Mouse (Mus musculus) liver, embryonic 15.5 days (tissue): ENCODE measurements around the gene Umad1. TPM values are rescaled to one million over a fixed set of nuclear protein-coding genes. Genes with fewer than 3 reads are reported as not detected.

ENCODE experiments used
- ATAC-seq: fragments of 200-750 bp; cut with Nextera tagmentation; 2 replicates; pipeline ENCODE4 v1.8.0; 2017; ENCODE audit warnings: moderate number of reproducible peaks, mild to moderate bottlenecking, moderate library complexity; ENCODE audit not compliant: insufficient read depth
- H3K27ac ChIP-seq: fragments of 300-500 bp; sonication (generic); replicated peaks from 2 replicates; pipeline ENCODE4 v1.5.1; 2015; ENCODE audit warnings: mild to moderate bottlenecking, inconsistent platforms
- H3K27me3 ChIP-seq: fragments of 300-500 bp; sonication (generic); 2 replicates; pipeline ENCODE4 v1.6.1; 2015; ENCODE audit warnings: mild to moderate bottlenecking, inconsistent platforms
- H3K36me3 ChIP-seq: fragments of 300-500 bp; sonication (generic); replicated peaks from 2 replicates; pipeline ENCODE4 v1.6.1; 2015; ENCODE audit warnings: moderate library complexity, mild to moderate bottlenecking, inconsistent platforms
- H3K4me1 ChIP-seq: fragments of 300-500 bp; sonication (generic); replicated peaks from 2 replicates; pipeline ENCODE4 v1.6.1; 2015; ENCODE audit warnings: inconsistent platforms
- H3K4me2 ChIP-seq: fragments of 300-500 bp; sonication (generic); 2 replicates; pipeline ENCODE4 v1.6.1; 2015; ENCODE audit warnings: moderate library complexity, mild to moderate bottlenecking, inconsistent platforms
- H3K4me3 ChIP-seq: fragments of 300-500 bp; sonication (generic); replicated peaks from 2 replicates; pipeline ENCODE4 v1.5.1; 2015; ENCODE audit warnings: mild to moderate bottlenecking, inconsistent platforms
- H3K9ac ChIP-seq: fragments of 300-500 bp; sonication (generic); 2 replicates; pipeline ENCODE4 v1.6.1; 2015; ENCODE audit warnings: moderate library complexity, mild to moderate bottlenecking, inconsistent platforms
- H3K9me3 ChIP-seq: fragments of 300-500 bp; sonication (generic); replicated peaks from 2 replicates; pipeline ENCODE4 v1.6.1; 2016; ENCODE audit warnings: inconsistent platforms
- WGBS: fragments of 180-500 bp; shearing (Covaris S2); methylation state at CpG from one replicate; pipeline ENCODE4 v1.1.7; 2015; ENCODE audit warnings: mixed read lengths; ENCODE audit not compliant: insufficient replicate concordance; 5-methylcytosine and 5-hydroxymethylcytosine counted together
- polyA plus RNA-seq: library from polyadenylated mRNA; unstranded; fragments of >200 nt; fragmentation: Nextera tagmentation; extraction: Ambion mirVana; gene quantifications from 2 replicates; pipeline ENCODE4 v1.2.1, GENCODE M21; 2015

Gene Umad1
- polyA plus RNA-seq, 1 experiment from 2014 or later = 16.4 TPM

DNA sequence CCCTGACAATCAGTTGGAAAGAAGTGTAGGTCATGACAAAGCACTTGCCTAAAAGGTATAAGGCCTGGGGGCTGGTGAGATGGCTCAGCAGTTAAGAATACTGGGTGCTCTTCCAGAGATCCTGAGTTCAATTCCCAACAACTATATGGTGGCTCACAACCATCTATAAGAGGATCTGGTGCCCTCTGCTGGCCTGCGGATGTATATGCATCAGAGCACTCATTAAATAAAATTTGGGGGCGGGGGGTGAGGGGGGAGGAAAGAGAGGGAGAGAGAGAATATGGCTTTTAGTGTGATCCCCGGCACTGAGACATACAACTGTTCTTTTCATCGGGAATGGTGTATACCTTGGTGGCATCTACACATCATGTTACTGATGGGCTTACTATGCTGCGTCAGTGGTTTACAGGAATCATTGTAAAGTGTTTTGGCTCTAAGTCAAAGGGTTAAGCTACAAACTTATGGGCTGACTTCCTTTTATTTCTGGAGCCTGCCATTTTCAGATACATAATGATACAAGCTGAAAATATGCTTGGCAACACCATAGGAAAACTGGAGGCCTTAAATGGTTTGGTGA lies 19.4 kb downstream of the Umad1 start:
- Histone ChIP-seq H3K9me3 (no peaks in the 10 kb centered on the region), H3K36me3 (no peaks in the 10 kb centered on the region), H3K4me3 (no peak overlapping the region), H3K27me3 (no peaks in the 10 kb centered on the region), H3K27ac (no peak overlapping the region), H3K9ac (no peak overlapping the region), H3K4me2 (no peak overlapping the region), H3K4me1 (peaks cover 4% of the 10 kb centered on the region)
- no peak for ATAC-seq
- 63% methylated on average over 5 of the region's 5 CpGs for WGBS

DNA sequence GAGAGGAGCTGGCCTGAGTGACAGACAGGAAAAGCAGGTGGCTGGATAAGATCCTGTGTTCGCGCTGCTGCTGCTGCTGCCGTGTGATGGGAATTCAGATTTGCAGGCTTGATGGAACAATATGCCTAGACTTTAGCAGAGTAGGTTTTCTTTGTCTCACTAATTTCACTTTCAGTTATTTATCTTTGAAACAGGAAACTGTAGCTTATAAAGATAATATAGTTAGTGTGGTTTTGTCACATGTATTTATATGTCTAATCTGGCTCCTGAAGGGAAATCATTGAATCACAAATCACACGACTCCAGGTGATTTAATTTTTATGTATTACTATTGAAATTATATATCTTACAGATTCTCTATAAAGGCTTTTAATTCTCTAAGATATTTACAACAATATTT lies 24.2 kb downstream of the Umad1 start:
- Histone ChIP-seq H3K9me3 (no peaks in the 10 kb centered on the region), H3K27ac (no peak overlapping the region), H3K4me2 (no peak overlapping the region), H3K27me3 (no peaks in the 10 kb centered on the region), H3K36me3 (no peaks in the 10 kb centered on the region), H3K4me3 (no peak overlapping the region), H3K9ac (no peak overlapping the region), H3K4me1 (no peaks in the 10 kb centered on the region)
- ATAC-seq = no peak
- WGBS = 42% methylated on average over 4 of the region's 4 CpGs

DNA sequence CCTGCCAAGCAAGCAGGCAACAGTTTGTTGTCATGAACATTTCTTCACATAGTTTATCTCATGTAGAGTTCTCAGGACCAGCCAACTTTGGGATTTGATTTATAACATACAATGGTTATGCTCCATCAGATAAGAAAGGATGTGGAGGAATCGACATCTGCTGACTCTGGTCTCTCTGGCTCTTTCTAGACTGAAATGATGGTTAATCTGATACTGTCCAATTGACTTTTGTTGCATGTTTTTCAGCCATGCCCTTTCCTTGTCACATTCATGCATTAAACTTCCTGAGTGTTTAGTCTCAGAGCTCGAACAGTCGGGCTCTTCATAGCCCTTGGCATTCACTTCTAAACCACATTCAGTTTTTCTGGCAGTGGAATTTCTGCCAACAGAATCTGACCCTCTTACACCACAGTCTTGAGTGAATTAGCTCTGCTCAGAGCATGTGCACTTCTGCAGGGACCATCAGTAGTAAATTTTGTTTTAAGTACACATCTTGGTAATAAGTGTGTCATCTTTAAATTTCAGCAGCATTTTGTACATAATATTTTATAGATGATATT lies 26.4 kb downstream of the Umad1 start:
- ATAC-seq = no peak
- 57% methylated on average over 3 of the region's 3 CpGs for WGBS
- H3K4me3 ChIP-seq = no peak overlapping the region
- H3K27me3 ChIP-seq = no peaks in the 10 kb centered on the region
- H3K36me3 ChIP-seq = no peaks in the 10 kb centered on the region
- no peaks in the 10 kb centered on the region for H3K4me1 ChIP-seq
- no peak overlapping the region for H3K4me2 ChIP-seq
- no peak overlapping the region for H3K27ac ChIP-seq
- H3K9ac ChIP-seq = no peak overlapping the region
- no peaks in the 10 kb centered on the region for H3K9me3 ChIP-seq

DNA sequence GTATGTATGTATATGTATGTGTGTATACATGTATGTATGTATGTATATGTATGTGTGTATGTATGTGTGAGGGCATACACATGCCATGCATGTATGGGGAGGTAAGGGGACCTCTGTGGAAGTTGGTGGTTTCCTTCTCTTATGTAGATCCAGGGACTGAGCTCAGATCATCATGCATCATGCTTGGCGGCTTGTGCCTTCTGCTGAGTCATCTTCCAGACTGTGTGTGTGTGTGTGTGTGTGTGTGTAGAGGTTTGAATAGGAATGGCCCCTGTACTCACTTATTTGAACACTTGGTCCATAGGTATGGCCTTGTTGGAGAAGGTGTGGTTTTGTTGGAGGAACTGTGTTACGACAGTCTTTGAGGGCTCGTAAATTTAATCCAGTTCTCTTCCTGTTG lies 27.1 kb downstream of the Umad1 start:
- Histone ChIP-seq H3K9me3 (no peaks in the 10 kb centered on the region), H3K4me3 (no peak overlapping the region), H3K9ac (no peak overlapping the region), H3K4me1 (no peaks in the 10 kb centered on the region), H3K27ac (no peak overlapping the region), H3K36me3 (no peaks in the 10 kb centered on the region), H3K27me3 (no peaks in the 10 kb centered on the region), H3K4me2 (no peak overlapping the region)
- 84% methylated on average over 3 of the region's 3 CpGs for WGBS
- ATAC-seq = no peak; the same call in 1 of the 2 replicates

DNA sequence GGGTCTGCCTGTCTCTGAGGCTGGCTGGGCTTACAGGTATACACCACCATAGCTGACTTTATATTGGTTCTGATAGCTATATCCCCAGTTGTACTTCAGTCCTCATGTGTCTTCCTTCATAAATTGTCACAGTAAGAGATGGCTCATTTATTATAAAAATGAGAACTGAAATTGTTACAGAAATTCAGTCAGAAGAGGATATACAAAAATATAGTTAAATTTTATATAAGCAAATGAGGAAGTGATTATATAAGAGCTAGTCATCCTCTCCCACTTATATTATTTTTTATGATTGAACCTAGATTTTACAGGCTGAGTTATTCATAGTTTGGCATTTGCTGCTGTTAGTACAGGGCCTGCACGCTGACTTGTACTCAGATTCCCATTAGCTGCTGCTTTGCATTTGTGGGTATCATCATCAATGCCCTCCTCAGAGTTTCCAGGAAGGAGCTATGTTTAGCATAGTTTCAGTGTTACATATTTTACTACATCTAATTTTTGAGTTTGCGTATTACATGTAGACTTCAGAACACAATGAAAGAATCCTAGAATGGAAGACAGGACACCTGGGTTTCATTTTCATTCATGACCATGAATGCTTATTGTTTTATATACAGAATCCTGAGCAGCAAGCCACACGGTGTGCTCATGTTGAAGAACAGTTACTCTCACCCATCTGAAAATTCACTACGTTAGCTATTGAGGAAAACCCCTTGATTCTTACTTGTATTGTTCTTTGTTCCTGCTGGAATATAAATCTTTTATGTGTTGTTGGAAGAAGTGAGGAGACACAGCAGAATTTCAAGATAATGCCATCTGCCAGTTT lies 29.9 kb downstream of the Umad1 start:
- Histone ChIP-seq H3K4me2 (no peak overlapping the region), H3K4me3 (no peak overlapping the region)

DNA sequence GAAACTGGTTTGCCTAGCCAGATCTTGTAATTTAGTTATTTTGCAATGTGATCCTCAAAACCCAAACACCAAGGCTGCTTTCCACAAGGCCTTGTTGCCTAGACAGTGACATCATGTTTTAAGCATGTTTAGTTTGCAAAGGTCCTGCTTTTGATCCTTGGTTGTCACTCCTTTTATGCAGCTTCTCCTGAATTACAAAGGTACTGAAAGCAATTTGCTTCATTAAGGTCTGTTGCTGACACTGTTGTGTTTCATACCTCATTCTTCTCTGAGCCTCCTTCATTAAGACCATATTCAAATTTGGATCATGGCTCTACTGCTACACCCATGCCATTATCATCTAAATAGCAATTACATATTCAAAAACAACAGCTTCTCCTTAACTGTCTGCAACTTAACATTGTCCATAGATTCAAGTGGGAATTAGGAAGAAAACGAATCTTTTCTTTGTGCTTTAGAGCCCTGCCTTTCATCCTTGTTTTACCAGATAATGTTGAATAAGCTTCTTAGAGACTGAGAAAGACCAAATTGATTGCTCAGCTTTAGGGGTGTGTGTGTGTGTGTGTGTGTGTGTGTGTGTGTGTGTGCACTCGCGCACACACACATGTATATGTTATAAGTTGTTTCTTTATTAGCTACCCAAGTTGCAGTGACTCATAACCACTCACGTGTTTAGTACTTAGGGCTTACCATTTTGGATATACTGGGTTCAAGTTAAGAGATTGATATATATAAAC lies 35.1 kb downstream of the Umad1 start:
- no peaks in the 10 kb centered on the region for H3K36me3 ChIP-seq
- H3K4me2 ChIP-seq = no peak overlapping the region
- H3K27me3 ChIP-seq = no peaks in the 10 kb centered on the region
- H3K9ac ChIP-seq = no peak overlapping the region
- H3K4me1 ChIP-seq = no peaks in the 10 kb centered on the region
- no peak for ATAC-seq
- H3K27ac ChIP-seq = no peak overlapping the region
- 71% methylated on average over 4 of the region's 4 CpGs for WGBS
- H3K4me3 ChIP-seq = no peak overlapping the region
- H3K9me3 ChIP-seq = no peaks in the 10 kb centered on the region

More for the DNA sequence above, 29.9 kb downstream of the Umad1 start:
- no peaks in the 10 kb centered on the region for H3K27me3 ChIP-seq
- H3K9ac ChIP-seq = no peak overlapping the region
- H3K4me1 ChIP-seq = no peaks in the 10 kb centered on the region
- H3K9me3 ChIP-seq = no peaks in the 10 kb centered on the region
- H3K27ac ChIP-seq = no peak overlapping the region
- no peaks in the 10 kb centered on the region for H3K36me3 ChIP-seq
- ATAC-seq = no peak
- WGBS = 79% methylated on average over 4 of the region's 4 CpGs

DNA sequence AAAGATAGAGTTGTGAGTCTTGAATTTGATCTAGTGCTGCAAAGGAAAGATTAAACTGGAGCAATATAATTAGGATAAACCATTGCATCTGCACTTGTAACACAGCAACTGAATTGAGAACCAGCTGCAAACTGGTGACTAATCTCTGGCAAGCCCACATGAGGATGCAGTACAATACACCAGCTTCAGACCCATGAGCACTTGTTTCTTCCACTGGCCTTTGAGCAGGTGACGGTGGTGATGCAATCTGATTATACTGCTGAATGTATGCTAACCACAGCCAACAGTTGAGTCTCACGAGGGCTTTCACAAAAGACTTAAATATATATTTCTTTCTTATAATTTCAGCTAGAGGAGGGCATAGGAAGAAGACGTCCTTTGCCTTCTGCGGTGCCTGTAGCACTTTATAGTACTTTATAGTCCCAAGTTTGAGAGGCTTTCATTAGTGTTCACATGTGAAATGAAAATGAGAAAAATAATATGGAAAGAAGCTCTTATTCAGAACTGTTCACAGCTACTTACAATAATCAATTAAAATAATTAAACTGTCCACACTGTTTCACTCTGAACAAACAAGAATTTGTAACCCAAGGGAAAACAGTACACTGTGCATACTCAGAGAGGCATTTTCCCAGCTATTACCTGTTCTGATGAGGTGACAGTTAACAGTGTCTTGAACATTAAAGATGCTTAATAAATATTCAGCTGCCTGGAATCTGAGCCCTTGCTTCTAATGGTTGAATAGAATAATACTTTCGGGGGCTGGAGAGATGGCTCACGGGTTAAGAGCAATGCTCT lies 40.2 kb downstream of the Umad1 start:
- no peaks in the 10 kb centered on the region for H3K27me3 ChIP-seq
- H3K27ac ChIP-seq = no peak overlapping the region
- 67% methylated on average over 6 of the region's 6 CpGs for WGBS
- no peak for ATAC-seq
- H3K4me3 ChIP-seq = no peak overlapping the region
- H3K36me3 ChIP-seq = no peaks in the 10 kb centered on the region
- no peak overlapping the region for H3K9ac ChIP-seq
- no peaks in the 10 kb centered on the region for H3K9me3 ChIP-seq
- no peak overlapping the region for H3K4me2 ChIP-seq
- no peaks in the 10 kb centered on the region for H3K4me1 ChIP-seq

DNA sequence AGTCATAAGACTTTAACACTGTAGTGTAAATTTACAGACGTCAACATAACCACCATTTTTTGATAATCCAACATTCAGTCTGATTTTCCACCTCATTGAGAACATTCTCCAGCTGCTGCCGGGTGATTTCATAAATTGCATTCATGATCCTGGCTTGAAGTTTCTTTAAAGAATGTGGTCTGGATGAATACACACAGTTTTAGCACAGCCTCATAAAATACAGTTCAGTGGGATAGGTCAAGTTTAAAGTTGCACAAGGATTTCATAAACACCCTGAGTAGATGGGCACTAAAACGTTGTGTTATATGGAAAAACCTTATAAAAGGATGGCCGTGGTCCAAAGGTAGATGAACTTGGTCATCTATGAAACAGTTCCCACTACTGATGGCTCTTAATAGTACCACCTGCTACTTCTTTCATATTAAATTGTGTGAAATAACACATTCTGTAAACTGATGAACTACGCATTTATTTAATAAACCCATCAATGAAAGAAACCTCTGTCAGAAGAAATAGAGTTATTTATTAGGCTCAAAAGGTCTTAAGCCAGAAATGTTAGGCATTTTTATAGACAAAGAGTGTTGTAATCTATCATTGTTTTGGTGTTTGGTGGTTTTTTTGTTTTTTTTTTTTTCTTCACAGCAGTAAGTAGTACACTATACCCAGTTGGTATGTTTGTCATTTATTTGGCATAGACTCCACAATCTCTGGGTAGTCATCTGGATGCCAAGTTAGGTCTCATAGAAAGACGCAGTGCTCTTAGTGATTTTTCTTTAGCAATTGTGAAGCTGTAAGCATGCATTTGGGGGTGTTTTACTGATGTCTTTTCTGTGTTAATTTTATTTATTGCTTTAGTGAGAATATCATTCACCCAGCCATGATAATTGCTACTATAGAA lies 49.0 kb downstream of the Umad1 start:
- no peaks in the 10 kb centered on the region for H3K9me3 ChIP-seq
- H3K36me3 ChIP-seq = no peaks in the 10 kb centered on the region
- H3K27ac ChIP-seq = no peak overlapping the region
- ATAC-seq = no peak
- no peaks in the 10 kb centered on the region for H3K4me1 ChIP-seq
- 74% methylated on average over 6 of the region's 6 CpGs for WGBS
- no peak overlapping the region for H3K4me3 ChIP-seq
- H3K4me2 ChIP-seq = no peak overlapping the region
- H3K27me3 ChIP-seq = no peaks in the 10 kb centered on the region
- no peak overlapping the region for H3K9ac ChIP-seq

DNA sequence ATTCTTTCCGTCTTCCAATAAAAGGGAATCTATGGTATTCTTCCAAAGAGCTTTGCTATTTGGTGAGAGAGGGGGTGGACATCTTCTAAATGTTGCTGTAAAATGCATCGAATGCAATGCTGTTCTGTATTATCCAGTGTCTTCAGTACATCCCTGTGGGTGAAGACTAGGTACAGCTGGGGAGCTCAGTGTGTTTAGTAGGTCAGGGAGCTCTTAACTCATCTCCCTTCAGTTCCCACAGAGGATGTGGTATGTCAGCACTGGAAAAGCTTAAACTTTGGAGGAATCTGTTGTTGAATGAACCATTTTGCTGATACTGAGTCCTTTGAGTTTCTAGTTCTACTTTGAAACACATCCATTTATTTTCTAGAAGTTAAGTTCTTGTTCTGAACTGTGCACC lies 53.5 kb downstream of the Umad1 start:
- H3K27me3 ChIP-seq = no peaks in the 10 kb centered on the region
- H3K4me1 ChIP-seq = no peaks in the 10 kb centered on the region
- H3K4me3 ChIP-seq = no peak overlapping the region
- H3K9me3 ChIP-seq = no peaks in the 10 kb centered on the region
- no peak overlapping the region for H3K4me2 ChIP-seq
- WGBS = 71% methylated on average over 2 of the region's 2 CpGs
- ATAC-seq = no peak
- no peaks in the 10 kb centered on the region for H3K36me3 ChIP-seq
- H3K9ac ChIP-seq = no peak overlapping the region
- H3K27ac ChIP-seq = no peak overlapping the region

DNA sequence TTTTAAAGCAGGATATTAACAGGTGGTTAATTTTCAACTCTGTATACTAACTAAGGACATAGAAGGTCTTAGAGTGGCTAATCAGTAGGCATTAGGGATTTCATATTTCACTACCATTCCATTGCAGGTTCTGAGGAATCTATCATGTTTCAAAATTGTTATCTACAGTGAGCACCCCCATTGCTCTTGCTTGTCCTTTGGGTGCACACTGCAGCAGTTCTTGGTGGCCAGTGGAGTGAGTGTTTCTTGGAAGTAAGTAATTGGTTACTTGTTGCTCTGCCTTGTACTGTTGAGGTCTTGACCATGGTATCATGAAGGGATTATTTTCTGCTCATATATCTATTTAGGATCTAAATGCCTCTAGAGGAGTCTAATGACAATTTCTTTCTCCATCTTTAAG lies 57.1 kb downstream of the Umad1 start:
- H3K36me3 ChIP-seq = no peaks in the 10 kb centered on the region
- no peak overlapping the region for H3K9ac ChIP-seq
- H3K4me1 ChIP-seq = no peaks in the 10 kb centered on the region
- H3K4me3 ChIP-seq = no peak overlapping the region
- H3K4me2 ChIP-seq = no peak overlapping the region
- H3K27me3 ChIP-seq = no peaks in the 10 kb centered on the region
- H3K9me3 ChIP-seq = no peaks in the 10 kb centered on the region
- no peak overlapping the region for H3K27ac ChIP-seq
- ATAC-seq = no peak
